Mouse (Mus musculus) heart, embryonic 15.5 days (tissue): ENCODE results near the gene Kif23. TPM values are rescaled to one million over a fixed set of nuclear protein-coding genes. Genes with fewer than 3 reads are reported as not detected.

Experiments used
- ATAC-seq: fragments of 200-750 bp; cut with Nextera tagmentation; replicated peaks from 2 replicates; pipeline ENCODE4 v1.8.0; 2017; ENCODE audit warnings: low read depth, moderate TSS enrichment; ENCODE audit not compliant: insufficient number of reproducible peaks, insufficient read depth, low FRiP score
- H3K27ac ChIP-seq: fragments of 300-500 bp; sonication (generic); 2 replicates; pipeline ENCODE4 v1.5.1; 2015; ENCODE audit warnings: mild to moderate bottlenecking, inconsistent platforms
- H3K27me3 ChIP-seq: fragments of 300-500 bp; sonication (generic); 2 replicates; pipeline ENCODE4 v1.6.1; 2015; ENCODE audit warnings: inconsistent platforms
- H3K36me3 ChIP-seq: fragments of 300-500 bp; sonication (generic); 2 replicates; pipeline ENCODE4 v1.6.1; 2015; ENCODE audit warnings: mild to moderate bottlenecking, inconsistent platforms
- H3K4me1 ChIP-seq: fragments of 300-500 bp; sonication (generic); replicated peaks from 2 replicates; pipeline ENCODE4 v1.6.1; 2015; ENCODE audit warnings: inconsistent platforms
- H3K4me2 ChIP-seq: fragments of 300-500 bp; sonication (generic); 2 replicates; pipeline ENCODE4 v1.6.1; 2015; ENCODE audit warnings: inconsistent platforms, mild to moderate bottlenecking, moderate library complexity
- H3K4me3 ChIP-seq: fragments of 300-500 bp; sonication (generic); 2 replicates; pipeline ENCODE4 v1.5.1; 2015; ENCODE audit warnings: mild to moderate bottlenecking, inconsistent platforms
- H3K9ac ChIP-seq: fragments of 300-500 bp; sonication (generic); 2 replicates; pipeline ENCODE4 v1.6.1; 2015; ENCODE audit warnings: mild to moderate bottlenecking, inconsistent platforms
- H3K9me3 ChIP-seq: fragments of 300-500 bp; sonication (generic); replicated peaks from 2 replicates; pipeline ENCODE4 v1.6.1; 2016; ENCODE audit warnings: inconsistent platforms
- WGBS: fragments of 180-500 bp; shearing (Covaris S2); methylation state at CpG from one replicate; pipeline ENCODE4 v1.1.7; 2015; ENCODE audit warnings: mixed read lengths; 5-methylcytosine and 5-hydroxymethylcytosine counted together
- polyA plus RNA-seq: library from polyadenylated mRNA; unstranded; fragments of >200 nt; fragmentation: Nextera tagmentation; extraction: Ambion mirVana; gene quantifications from 2 replicates; pipeline ENCODE4 v1.2.1, GENCODE M21; 2015

Gene Kif23
- polyA plus RNA-seq, 1 experiment from 2014 or later, result 61.6 TPM

- Histone ChIP-seq H3K4me2 (peak within 1 kb of the TSS; percentile 74), H3K9ac (peak within 1 kb of the TSS; percentile 92), H3K4me1 (peaks cover 19% of the 10 kb centered on the region), H3K27ac (peak within 1 kb of the TSS; percentile 98), H3K4me3 (peak within 1 kb of the TSS; percentile 70), H3K36me3 (peaks cover 34% of the 10 kb centered on the region), H3K27me3 (no peaks in the 10 kb centered on the region), H3K9me3 (no peaks in the 10 kb centered on the region)
- peak; percentile 96 for ATAC-seq
- under 1% methylated on average over 70 of the region's 70 CpGs for WGBS
Observed at GRCm38 (mm10) chr9:61914203-61914916, 32.2 kb downstream of the Kif23 start, which contains the start of gene Rplp1. Gene Rplp1, minus strand, starts transcription at chr9:61914542.

- WGBS, result 56% methylated on average over 6 of the region's 6 CpGs
- Histone ChIP-seq H3K9ac (no peak overlapping the region), H3K9me3 (no peaks in the 10 kb centered on the region), H3K27me3 (no peaks in the 10 kb centered on the region), H3K4me2 (no peak overlapping the region), H3K4me1 (peaks cover 19% of the 10 kb centered on the region), H3K36me3 (peaks cover 15% of the 10 kb centered on the region), H3K27ac (no peak overlapping the region), H3K4me3 (no peak overlapping the region)
- no peak for ATAC-seq
Observed at GRCm38 (mm10) chr9:61911300-61912128, 35.1 kb downstream of the Kif23 start.

DNA sequence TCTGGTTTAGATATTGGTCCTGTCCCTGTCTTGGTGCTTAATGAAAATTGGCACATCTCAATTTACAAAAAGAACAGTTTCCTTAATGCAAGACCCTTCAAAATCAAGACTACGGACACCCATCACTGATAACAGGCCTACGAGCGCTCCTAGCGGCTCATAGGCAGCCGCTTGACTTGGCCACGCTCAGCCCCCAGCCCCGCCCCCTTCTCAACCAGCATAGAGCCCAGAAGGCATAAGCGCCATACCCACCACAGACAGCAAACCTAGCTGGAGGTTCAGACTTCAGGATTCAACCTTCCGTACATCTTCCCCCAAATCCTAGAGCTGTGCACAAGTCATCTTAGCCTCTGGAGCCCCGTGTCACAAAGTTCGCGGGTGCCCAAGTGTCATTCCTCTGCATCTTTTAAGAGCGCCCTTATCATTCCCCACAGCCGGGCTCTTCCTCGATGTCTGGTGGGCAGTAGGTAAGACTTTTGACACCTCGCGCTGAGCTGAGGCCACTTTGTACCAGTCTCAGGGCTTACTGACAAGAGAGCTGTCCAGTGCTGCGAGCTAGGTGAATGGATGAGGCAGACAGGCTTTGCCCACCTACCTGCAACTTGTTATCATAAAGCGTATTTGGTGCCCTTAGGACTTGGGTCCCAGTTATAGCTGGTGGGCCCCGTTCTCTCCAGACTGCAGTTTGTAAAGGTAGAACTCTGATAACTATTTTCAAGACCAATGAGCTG is 35.9 kb downstream of the Kif23 start:
- ATAC-seq, result no peak
- Histone ChIP-seq H3K27ac (no peak overlapping the region), H3K36me3 (peaks cover 15% of the 10 kb centered on the region), H3K27me3 (no peaks in the 10 kb centered on the region), H3K9ac (no peak overlapping the region), H3K4me1 (peaks cover 19% of the 10 kb centered on the region), H3K4me2 (no peak overlapping the region), H3K9me3 (no peaks in the 10 kb centered on the region), H3K4me3 (no peak overlapping the region)
- 28% methylated on average over 20 of the region's 20 CpGs for WGBS

- ATAC-seq, result no peak
- Histone ChIP-seq H3K9me3 (no peaks in the 10 kb centered on the region), H3K4me2 (no peak overlapping the region), H3K27ac (no peak overlapping the region), H3K27me3 (no peaks in the 10 kb centered on the region), H3K4me3 (no peak overlapping the region), H3K36me3 (peaks cover 15% of the 10 kb centered on the region), H3K4me1 (peaks cover 17% of the 10 kb centered on the region), H3K9ac (no peak overlapping the region)
- 75% methylated on average over 1 of the region's 1 CpGs for WGBS
Observed at GRCm38 (mm10) chr9:61909633-61910032, 36.9 kb downstream of the Kif23 start.

GRCm38 (mm10) chr9:61908832-61909407 is 37.7 kb downstream of the Kif23 start:
- H3K27me3 ChIP-seq, result no peaks in the 10 kb centered on the region
- no peak overlapping the region for H3K4me2 ChIP-seq
- no peak overlapping the region for H3K9ac ChIP-seq
- ATAC-seq, result no peak
- peaks cover 17% of the 10 kb centered on the region for H3K4me1 ChIP-seq
- peaks cover 15% of the 10 kb centered on the region for H3K36me3 ChIP-seq
- no peak overlapping the region for H3K4me3 ChIP-seq
- no peak overlapping the region for H3K27ac ChIP-seq
- H3K9me3 ChIP-seq, result no peaks in the 10 kb centered on the region
- 87% methylated on average over 11 of the region's 11 CpGs for WGBS

DNA sequence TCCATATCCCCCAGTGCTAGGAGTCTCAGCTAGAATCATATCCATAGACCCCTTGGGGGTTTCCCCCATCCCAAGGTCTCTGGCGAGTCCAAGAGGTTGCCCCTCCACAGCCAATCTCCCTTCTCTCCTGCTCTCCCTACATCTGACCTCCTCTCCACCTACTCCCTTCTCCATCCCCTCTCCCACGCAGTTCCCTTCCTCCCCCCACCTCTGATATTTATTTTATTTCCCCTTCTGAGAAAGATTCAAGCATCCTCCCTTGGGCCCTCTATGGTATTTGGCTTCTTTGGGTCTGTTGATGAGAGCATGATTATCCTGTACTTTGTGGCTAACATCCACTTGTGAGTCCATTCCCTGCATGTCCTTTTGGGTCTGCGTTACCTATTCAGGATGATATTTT is 38.2 kb downstream of the Kif23 start:
- peaks cover 13% of the 10 kb centered on the region for H3K4me1 ChIP-seq
- no peak overlapping the region for H3K27ac ChIP-seq
- 55% methylated on average over 3 of the region's 3 CpGs for WGBS
- peaks cover 15% of the 10 kb centered on the region for H3K36me3 ChIP-seq
- H3K9me3 ChIP-seq, result no peaks in the 10 kb centered on the region
- H3K9ac ChIP-seq, result no peak overlapping the region
- no peak for ATAC-seq
- 0 out of 2 replicates have a peak, but pooled peaks cover 5% of the 10 kb centered on the region for H3K27me3 ChIP-seq
- H3K4me3 ChIP-seq, result no peak overlapping the region
- H3K4me2 ChIP-seq, result no peak overlapping the region

GRCm38 (mm10) chr9:61907621-61908295 is 38.8 kb downstream of the Kif23 start:
- Histone ChIP-seq H3K27me3 (peaks cover 8% of the 10 kb centered on the region), H3K4me1 (peaks cover 7% of the 10 kb centered on the region), H3K36me3 (peaks cover 12% of the 10 kb centered on the region), H3K4me2 (no peak overlapping the region), H3K9me3 (no peaks in the 10 kb centered on the region), H3K4me3 (no peak overlapping the region), H3K9ac (no peak overlapping the region), H3K27ac (no peak overlapping the region)
- no peak for ATAC-seq
- WGBS, result 61% methylated on average over 4 of the region's 4 CpGs

DNA sequence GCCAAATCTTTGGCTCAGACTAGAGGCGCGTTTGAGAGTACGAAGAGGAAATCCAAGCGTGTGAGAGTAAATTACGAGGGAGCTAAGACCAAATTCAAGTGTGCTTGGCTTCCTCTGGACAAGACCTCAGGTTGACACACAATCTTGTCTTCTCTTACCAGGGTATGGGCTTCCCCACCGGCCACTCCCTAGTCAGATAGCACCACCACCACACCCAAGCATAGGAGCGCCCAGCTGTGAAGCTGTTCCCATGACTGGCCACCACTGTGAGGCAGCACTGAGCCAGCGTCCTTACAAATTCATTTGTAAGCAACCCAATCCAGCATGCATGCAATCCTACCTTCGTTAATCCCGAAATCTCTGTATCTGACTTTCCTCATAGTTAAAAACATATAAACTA is 39.7 kb downstream of the Kif23 start:
- ATAC-seq, result no peak
- 63% methylated on average over 10 of the region's 10 CpGs for WGBS
- peaks cover 4% of the 10 kb centered on the region for H3K36me3 ChIP-seq
- no peak overlapping the region for H3K4me3 ChIP-seq
- H3K4me2 ChIP-seq, result no peak overlapping the region
- H3K9ac ChIP-seq, result no peak overlapping the region
- no peaks in the 10 kb centered on the region for H3K9me3 ChIP-seq
- peaks cover 16% of the 10 kb centered on the region for H3K27me3 ChIP-seq
- no peaks in the 10 kb centered on the region for H3K4me1 ChIP-seq
- no peak overlapping the region for H3K27ac ChIP-seq

DNA sequence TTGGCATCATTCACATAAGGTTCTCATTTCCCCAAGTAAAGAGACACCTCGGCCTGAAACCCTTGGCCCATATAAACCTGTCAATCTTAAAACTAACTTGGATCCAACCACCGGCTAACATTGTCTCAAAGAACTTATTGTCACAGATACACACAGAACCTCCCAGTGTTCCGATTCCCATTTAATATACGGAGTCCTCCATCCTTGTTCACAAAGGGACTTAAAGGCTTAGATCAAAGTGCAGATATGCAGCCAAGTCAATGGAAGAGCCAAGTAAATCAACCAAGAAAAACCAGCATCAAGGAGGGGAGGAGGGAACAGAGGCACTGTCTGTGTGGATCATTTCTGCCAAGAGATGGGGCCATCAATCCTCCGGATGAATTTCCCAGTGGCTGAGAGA is 41.0 kb downstream of the Kif23 start:
- 78% methylated on average over 5 of the region's 5 CpGs for WGBS
- Histone ChIP-seq H3K9me3 (no peaks in the 10 kb centered on the region), H3K4me3 (no peak overlapping the region), H3K36me3 (no peaks in the 10 kb centered on the region), H3K4me1 (no peaks in the 10 kb centered on the region), H3K27ac (no peak overlapping the region), H3K9ac (no peak overlapping the region), H3K27me3 (peaks cover 23% of the 10 kb centered on the region), H3K4me2 (no peak overlapping the region)
- no peak for ATAC-seq

GRCm38 (mm10) chr9:61904201-61904600 is 42.4 kb downstream of the Kif23 start:
- no peak for ATAC-seq
- Histone ChIP-seq H3K4me1 (no peaks in the 10 kb centered on the region; the same call in 1 of the 2 replicates), H3K36me3 (no peaks in the 10 kb centered on the region), H3K9ac (no peak overlapping the region), H3K27me3 (peaks cover 34% of the 10 kb centered on the region), H3K4me2 (no peak overlapping the region), H3K4me3 (no peak overlapping the region), H3K27ac (no peak overlapping the region), H3K9me3 (no peaks in the 10 kb centered on the region)
- WGBS, result 32% methylated on average over 7 of the region's 7 CpGs
